Mouse (Mus musculus): ENCODE results near the gene Tmed6.
"Not testable (repeated sequence)": the region's sequence is repeated elsewhere in the genome, so short reads cannot be mapped to it uniquely, and the experiment has no call there.

Gene Tmed6

GRCm38 (mm10) chr8:107074128-107074527, 8.7 kb upstream of the Tmed6 start:
- DNase-seq (ENCODE audit: low read depth, low spot score), result no peak

GRCm38 (mm10) chr8:107073706-107074105, 8.3 kb upstream of the Tmed6 start:
- no peak for DNase-seq (ENCODE audit: low read depth, low spot score)

GRCm38 (mm10) chr8:107062613-107063012, 2.8 kb downstream of the Tmed6 start:
- DNase-seq (ENCODE audit: low read depth, low spot score), result no peak

- no peak for DNase-seq (ENCODE audit: low read depth, low spot score)
These were observed 8.5 kb downstream of the Tmed6 start for GRCm38 (mm10) chr8:107056973-107057369.

GRCm38 (mm10) chr8:107056076-107056972, 9.1 kb downstream of the Tmed6 start, which contains the start of the genes Cog8 and Nip7:
TSS of gene Cog8 (minus strand) at chr8:107056689.
TSS of gene Nip7 (plus strand) at chr8:107056877.
- DNase-seq (ENCODE audit: low read depth, low spot score), result peak; percentile 99

GRCm38 (mm10) chr8:107052046-107052445, 13.4 kb downstream of the Tmed6 start:
- no peak for DNase-seq (ENCODE audit: low read depth, low spot score)

GRCm38 (mm10) chr8:107049480-107049879, 16.0 kb downstream of the Tmed6 start:
- peak; percentile 52 for DNase-seq (ENCODE audit: low read depth, low spot score)

- DNase-seq (ENCODE audit: low read depth, low spot score), result peak; percentile 93
These were observed 17.1 kb downstream of the Tmed6 start, which contains the start of gene Pdf for GRCm38 (mm10) chr8:107048061-107048941. TSS of gene Pdf (minus strand) at chr8:107048614.

- no peak for DNase-seq (ENCODE audit: low read depth, low spot score)
These were observed 18.5 kb downstream of the Tmed6 start for GRCm38 (mm10) chr8:107046976-107047375.

GRCm38 (mm10) chr8:107045478-107045877, 20.0 kb downstream of the Tmed6 start:
- no peak for DNase-seq (ENCODE audit: low read depth, low spot score)

- DNase-seq (ENCODE audit: low read depth, low spot score), result no peak
These were observed 24.8 kb downstream of the Tmed6 start for GRCm38 (mm10) chr8:107040632-107041031.

- no peak for DNase-seq (ENCODE audit: low read depth, low spot score)
These were observed 28.8 kb downstream of the Tmed6 start for GRCm38 (mm10) chr8:107036626-107037025.

GRCm38 (mm10) chr8:107035641-107036040, 29.8 kb downstream of the Tmed6 start:
- no peak for DNase-seq (ENCODE audit: low read depth, low spot score)

GRCm38 (mm10) chr8:107033609-107034008, 31.8 kb downstream of the Tmed6 start:
- DNase-seq (ENCODE audit: low read depth, low spot score), result not testable (repeated sequence)

GRCm38 (mm10) chr8:107031577-107032090, 33.8 kb downstream of the Tmed6 start:
- peak; percentile 55 for DNase-seq (ENCODE audit: low read depth, low spot score)

GRCm38 (mm10) chr8:107030650-107031576, 34.5 kb downstream of the Tmed6 start, which contains the start of gene Vps4a:
TSS of gene Vps4a (plus strand) at chr8:107031222.
- DNase-seq (ENCODE audit: low read depth, low spot score), result peak; percentile 96

GRCm38 (mm10) chr8:107030058-107030457, 35.4 kb downstream of the Tmed6 start:
- DNase-seq (ENCODE audit: low read depth, low spot score), result peak; percentile 36

- DNase-seq (ENCODE audit: low read depth, low spot score), result no peak
These were observed 36.1 kb downstream of the Tmed6 start for GRCm38 (mm10) chr8:107029310-107029709.

GRCm38 (mm10) chr8:107023479-107023878, 42.0 kb downstream of the Tmed6 start:
- DNase-seq (ENCODE audit: low read depth, low spot score), result no peak

GRCm38 (mm10) chr8:107014915-107015314, 50.5 kb downstream of the Tmed6 start:
- DNase-seq (ENCODE audit: low read depth, low spot score), result no peak

GRCm38 (mm10) chr8:107012666-107013065, 52.8 kb downstream of the Tmed6 start:
- no peak for DNase-seq (ENCODE audit: low read depth, low spot score)

Measured in R1 (cell line).